Mouse (Mus musculus): ENCODE results near the gene Lrrc26. TPM values are rescaled to one million over a fixed set of nuclear protein-coding genes. Genes with fewer than 3 reads are reported as not detected.

The Lrrc26 gene
- polyA plus RNA-seq, 2 experiments from 2014 or later = not detected

Other genes starting within 250 kb of the Lrrc26 start
- 10 to 100 TPM; 11.1 to 11.2 TPM for gene Nsmf, start 235.6 kb upstream of the Lrrc26 start, polyA plus RNA-seq (2017; shearing (Covaris generic))
- not detected for gene Entpd8, start 209.6 kb upstream of the Lrrc26 start, polyA plus RNA-seq (2017; shearing (Covaris generic))
- gene Noxa1, start 194.8 kb upstream of the Lrrc26 start, polyA plus RNA-seq (2017; shearing (Covaris generic)) = 1 to 10 TPM; 1.6 to 1.9 TPM
- 1 to 10 TPM in 1 of 2 experiments, under 1 TPM in 1; 0.61 to 1.2 TPM for gene Nrarp, start 109.2 kb upstream of the Lrrc26 start, polyA plus RNA-seq (2017; shearing (Covaris generic))
- 10 to 100 TPM; 51.4 to 89.5 TPM for gene Tor4a, start 93.0 kb upstream of the Lrrc26 start, polyA plus RNA-seq (2017; shearing (Covaris generic))
- gene Nelfb, start 78.4 kb upstream of the Lrrc26 start, polyA plus RNA-seq (2017; shearing (Covaris generic)) = 10 to 100 TPM; 41.1 to 49.1 TPM
- not detected for gene Stpg3, start 75.3 kb upstream of the Lrrc26 start, polyA plus RNA-seq (2017; shearing (Covaris generic))
- gene Fam166a, start 71.2 kb upstream of the Lrrc26 start, polyA plus RNA-seq (2017; shearing (Covaris generic)) = not detected
- gene Tubb4b, start 65.2 kb upstream of the Lrrc26 start, polyA plus RNA-seq (2017; shearing (Covaris generic)) = 100 to 1,000 TPM; 110 to 150 TPM
- not detected for gene Slc34a3, start 55.6 kb upstream of the Lrrc26 start, polyA plus RNA-seq (2017; shearing (Covaris generic))
- gene Rnf224, start 53.1 kb upstream of the Lrrc26 start, polyA plus RNA-seq (2017; shearing (Covaris generic)) = not detected
- gene Rnf208, start 47.7 kb upstream of the Lrrc26 start, polyA plus RNA-seq (2017; shearing (Covaris generic)) = under 1 TPM in 1 of 2 experiments, not detected in 1; 0.58 TPM
- not detected for gene Cysrt1, start 47.5 kb upstream of the Lrrc26 start, polyA plus RNA-seq (2017; shearing (Covaris generic))
- gene AL732309.1, start 43.1 kb upstream of the Lrrc26 start, polyA plus RNA-seq (2017; shearing (Covaris generic)) = 1 to 10 TPM; 3.6 to 4.2 TPM
- gene Tmem203, start 34.5 kb upstream of the Lrrc26 start, polyA plus RNA-seq (2017; shearing (Covaris generic)) = 10 to 100 TPM; 10.8 to 13.0 TPM
- 10 to 100 TPM in 1 of 2 experiments, 1 to 10 TPM in 1; 5.5 to 12.4 TPM for gene Tprn, start 27.3 kb upstream of the Lrrc26 start, polyA plus RNA-seq (2017; shearing (Covaris generic))
- 100 to 1,000 TPM; 127 to 134 TPM for gene Ssna1, start 17.5 kb upstream of the Lrrc26 start, polyA plus RNA-seq (2017; shearing (Covaris generic))
- 10 to 100 TPM; 24.8 to 39.3 TPM for gene Anapc2, start 17.4 kb upstream of the Lrrc26 start, polyA plus RNA-seq (2017; shearing (Covaris generic))
- gene Tmem210, start 1.8 kb upstream of the Lrrc26 start, polyA plus RNA-seq (2017; shearing (Covaris generic)) = not detected
- gene Grin1, start 29.3 kb downstream of the Lrrc26 start, polyA plus RNA-seq (2017; shearing (Covaris generic)) = not detected
- gene Man1b1, start 42.4 kb downstream of the Lrrc26 start, polyA plus RNA-seq (2017; shearing (Covaris generic)) = 10 to 100 TPM; 19.7 to 23.2 TPM
- gene Dpp7, start 66.4 kb downstream of the Lrrc26 start, polyA plus RNA-seq (2017; shearing (Covaris generic)) = 10 to 100 TPM; 10.3 to 13.9 TPM
- gene Uap1l1, start 75.8 kb downstream of the Lrrc26 start, polyA plus RNA-seq (2017; shearing (Covaris generic)) = 10 to 100 TPM; 13.3 to 15.0 TPM
- 1 to 10 TPM; 1.8 to 2.6 TPM for gene Sapcd2, start 82.4 kb downstream of the Lrrc26 start, polyA plus RNA-seq (2017; shearing (Covaris generic))
- under 1 TPM in 1 of 2 experiments, not detected in 1; 0.17 TPM for gene Entpd2, start 106.0 kb downstream of the Lrrc26 start, polyA plus RNA-seq (2017; shearing (Covaris generic))
- gene Npdc1, start 109.4 kb downstream of the Lrrc26 start, polyA plus RNA-seq (2017; shearing (Covaris generic)) = 1 to 10 TPM; 1.2 to 1.7 TPM
- gene Fut7, start 133.4 kb downstream of the Lrrc26 start, polyA plus RNA-seq (2017; shearing (Covaris generic)) = 10 to 100 TPM; 13.6 to 13.8 TPM
- gene Abca2, start 138.8 kb downstream of the Lrrc26 start, polyA plus RNA-seq (2017; shearing (Covaris generic)) = 10 to 100 TPM; 32.8 to 41.4 TPM
- 1 to 10 TPM; 2.0 to 2.2 TPM for gene Clic3, start 166.9 kb downstream of the Lrrc26 start, polyA plus RNA-seq (2017; shearing (Covaris generic))
- gene Paxx, start 171.2 kb downstream of the Lrrc26 start, polyA plus RNA-seq (2017; shearing (Covaris generic)) = 10 to 100 TPM; 72.8 to 74.8 TPM
- gene Ptgds, start 180.1 kb downstream of the Lrrc26 start, polyA plus RNA-seq (2017; shearing (Covaris generic)) = not detected
- not detected for gene Lcn12, start 204.0 kb downstream of the Lrrc26 start, polyA plus RNA-seq (2017; shearing (Covaris generic))
- 10 to 100 TPM; 51.3 to 71.1 TPM for gene Fbxw5, start 210.8 kb downstream of the Lrrc26 start, polyA plus RNA-seq (2017; shearing (Covaris generic))
- gene C8g, start 211.8 kb downstream of the Lrrc26 start, polyA plus RNA-seq (2017; shearing (Covaris generic)) = 1 to 10 TPM; 3.1 to 3.2 TPM

Measured in activated CD4-positive, CD25-positive, alpha-beta regulatory T cell, adult 4 months (primary cell).